Mouse (Mus musculus): Measurements from ENCODE around the gene Fgfrl1. TPM values are rescaled to one million over a fixed set of nuclear protein-coding genes. Genes with fewer than 3 reads are reported as not detected.

Fgfrl1 gene
- polyA plus RNA-seq, 1 experiment from 2014 or later = 13.0 TPM

GRCm38 (mm10) chr5:108659698-108660631 is 32.2 kb upstream of the Fgfrl1 start, which contains the start of gene Idua:
Idua (plus strand) TSS chr5:108660331.
- Histone ChIP-seq H3K9ac (replicated peaks; ENCODE audit: low read depth, low read length) (peak within 1 kb of the TSS; percentile 74), H3K27me3 (ENCODE audit: control insufficient read depth, insufficient read depth, low read length) (no peaks in the 10 kb centered on the region), H3K9me3 (ENCODE audit: control insufficient read depth, low read depth, low read length) (no peaks in the 10 kb centered on the region), H3K4me2 (replicated peaks; ENCODE audit: low read depth, low read length) (peak within 1 kb of the TSS; percentile 44), H3K36me3 (ENCODE audit: control insufficient read depth, insufficient read depth, low read length) (peaks cover 11% of the 10 kb centered on the region; the same call in 1 of the 2 replicates), H3K4me3 (ENCODE audit: low read depth, low read length) (peak within 1 kb of the TSS; percentile 62), H3K4me1 (ENCODE audit: control insufficient read depth, insufficient read depth, low read length) (peaks cover 5% of the 10 kb centered on the region; the same call in 1 of the 2 replicates), H3K27ac (ENCODE audit: low read length) (no peak within 1 kb of the TSS)
- 10% methylated on average over 24 of the region's 24 CpGs for WGBS
- peak; percentile 47 for ATAC-seq (ENCODE audit: insufficient number of reproducible peaks, insufficient read depth, low FRiP score, low read depth)

- peak overlapping the region; percentile 74 for H3K9ac ChIP-seq (replicated peaks; ENCODE audit: low read depth, low read length)
- peak; percentile 99 for ATAC-seq (ENCODE audit: insufficient number of reproducible peaks, insufficient read depth, low FRiP score, low read depth)
- H3K4me1 ChIP-seq (ENCODE audit: control insufficient read depth, insufficient read depth, low read length) = peaks cover 5% of the 10 kb centered on the region; the same call in 1 of the 2 replicates
- no peak overlapping the region for H3K27ac ChIP-seq (ENCODE audit: low read length)
- WGBS = 13% methylated on average over 35 of the region's 36 CpGs
- peak overlapping the region; percentile 62 for H3K4me3 ChIP-seq (ENCODE audit: low read depth, low read length)
- no peaks in the 10 kb centered on the region for H3K9me3 ChIP-seq (ENCODE audit: control insufficient read depth, low read depth, low read length)
- H3K27me3 ChIP-seq (ENCODE audit: control insufficient read depth, insufficient read depth, low read length) = no peaks in the 10 kb centered on the region
- H3K4me2 ChIP-seq (replicated peaks; ENCODE audit: low read depth, low read length) = peak overlapping the region; percentile 44
- H3K36me3 ChIP-seq (ENCODE audit: control insufficient read depth, insufficient read depth, low read length) = peaks cover 8% of the 10 kb centered on the region; the same call in 1 of the 2 replicates
Measured at GRCm38 (mm10) chr5:108660632-108661268, 31.4 kb upstream of the Fgfrl1 start.

DNA sequence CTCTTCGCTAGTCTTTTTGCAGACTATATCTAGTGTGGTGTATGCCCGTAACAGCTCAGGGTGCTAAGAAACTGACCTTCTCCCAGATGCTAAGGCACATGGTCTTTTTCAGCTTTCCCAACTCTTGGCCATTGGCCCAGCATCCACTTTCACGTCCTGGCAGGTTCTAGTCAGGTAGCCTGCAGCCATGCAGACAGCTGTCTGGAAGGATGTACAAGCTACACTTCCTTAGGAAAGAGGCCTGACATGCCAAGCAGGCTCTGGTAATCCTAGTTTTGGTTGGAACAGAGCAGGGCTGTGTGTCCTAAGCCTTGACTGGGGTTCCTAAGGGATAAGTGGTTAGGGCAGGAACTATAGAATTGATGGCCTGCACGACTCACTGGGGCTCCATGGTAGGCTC is 29.4 kb upstream of the Fgfrl1 start:
- Histone ChIP-seq H3K27me3 (ENCODE audit: control insufficient read depth, insufficient read depth, low read length) (no peaks in the 10 kb centered on the region), H3K36me3 (ENCODE audit: control insufficient read depth, insufficient read depth, low read length) (0 out of 2 replicates have a peak, but pooled peaks cover 3% of the 10 kb centered on the region), H3K9ac (replicated peaks; ENCODE audit: low read depth, low read length) (no peak overlapping the region), H3K9me3 (ENCODE audit: control insufficient read depth, low read depth, low read length) (no peaks in the 10 kb centered on the region), H3K4me1 (ENCODE audit: control insufficient read depth, insufficient read depth, low read length) (peaks cover 5% of the 10 kb centered on the region; the same call in 1 of the 2 replicates), H3K4me3 (ENCODE audit: low read depth, low read length) (no peak overlapping the region), H3K27ac (ENCODE audit: low read length) (no peak overlapping the region), H3K4me2 (replicated peaks; ENCODE audit: low read depth, low read length) (no peak overlapping the region)
- 83% methylated on average over 4 of the region's 4 CpGs for WGBS
- ATAC-seq (ENCODE audit: insufficient number of reproducible peaks, insufficient read depth, low FRiP score, low read depth) = no peak

- no peak overlapping the region for H3K4me3 ChIP-seq (ENCODE audit: low read depth, low read length)
- 41% methylated on average over 3 of the region's 3 CpGs for WGBS
- 0 out of 2 replicates have a peak, but pooled peaks cover 5% of the 10 kb centered on the region for H3K4me1 ChIP-seq (ENCODE audit: control insufficient read depth, insufficient read depth, low read length)
- H3K4me2 ChIP-seq (replicated peaks; ENCODE audit: low read depth, low read length) = no peak overlapping the region
- no peaks in the 10 kb centered on the region for H3K9me3 ChIP-seq (ENCODE audit: control insufficient read depth, low read depth, low read length)
- H3K36me3 ChIP-seq (ENCODE audit: control insufficient read depth, insufficient read depth, low read length) = no peaks in the 10 kb centered on the region
- H3K9ac ChIP-seq (replicated peaks; ENCODE audit: low read depth, low read length) = no peak overlapping the region
- no peaks in the 10 kb centered on the region for H3K27me3 ChIP-seq (ENCODE audit: control insufficient read depth, insufficient read depth, low read length)
- H3K27ac ChIP-seq (ENCODE audit: low read length) = no peak overlapping the region
- ATAC-seq (ENCODE audit: insufficient number of reproducible peaks, insufficient read depth, low FRiP score, low read depth) = no peak
Measured at GRCm38 (mm10) chr5:108665066-108665465, 27.1 kb upstream of the Fgfrl1 start.

GRCm38 (mm10) chr5:108667370-108667769 is 24.8 kb upstream of the Fgfrl1 start:
- no peaks in the 10 kb centered on the region for H3K27me3 ChIP-seq (ENCODE audit: control insufficient read depth, insufficient read depth, low read length)
- H3K27ac ChIP-seq (ENCODE audit: low read length) = no peak overlapping the region
- WGBS = 68% methylated on average over 2 of the region's 2 CpGs
- H3K9me3 ChIP-seq (ENCODE audit: control insufficient read depth, low read depth, low read length) = no peaks in the 10 kb centered on the region
- H3K9ac ChIP-seq (replicated peaks; ENCODE audit: low read depth, low read length) = no peak overlapping the region
- H3K4me2 ChIP-seq (replicated peaks; ENCODE audit: low read depth, low read length) = no peak overlapping the region
- no peak overlapping the region for H3K4me3 ChIP-seq (ENCODE audit: low read depth, low read length)
- no peak for ATAC-seq (ENCODE audit: insufficient number of reproducible peaks, insufficient read depth, low FRiP score, low read depth)
- 0 out of 2 replicates have a peak, but pooled peaks cover 6% of the 10 kb centered on the region for H3K4me1 ChIP-seq (ENCODE audit: control insufficient read depth, insufficient read depth, low read length)
- H3K36me3 ChIP-seq (ENCODE audit: control insufficient read depth, insufficient read depth, low read length) = 0 out of 2 replicates have a peak, but pooled peaks cover 5% of the 10 kb centered on the region

GRCm38 (mm10) chr5:108668387-108668932 is 23.7 kb upstream of the Fgfrl1 start:
- ATAC-seq (ENCODE audit: insufficient number of reproducible peaks, insufficient read depth, low FRiP score, low read depth) = no peak
- H3K9me3 ChIP-seq (ENCODE audit: control insufficient read depth, low read depth, low read length) = no peaks in the 10 kb centered on the region
- H3K4me1 ChIP-seq (ENCODE audit: control insufficient read depth, insufficient read depth, low read length) = 0 out of 2 replicates have a peak, but pooled peaks cover 6% of the 10 kb centered on the region
- H3K9ac ChIP-seq (replicated peaks; ENCODE audit: low read depth, low read length) = no peak overlapping the region
- peak overlapping the region; percentile 76 for H3K4me2 ChIP-seq (replicated peaks; ENCODE audit: low read depth, low read length)
- WGBS = 17% methylated on average over 3 of the region's 3 CpGs
- 0 out of 2 replicates have a peak, but pooled peaks cover 5% of the 10 kb centered on the region for H3K36me3 ChIP-seq (ENCODE audit: control insufficient read depth, insufficient read depth, low read length)
- peak overlapping the region; percentile 87; the same call in 1 of the 2 replicates for H3K27ac ChIP-seq (ENCODE audit: low read length)
- H3K27me3 ChIP-seq (ENCODE audit: control insufficient read depth, insufficient read depth, low read length) = no peaks in the 10 kb centered on the region
- peak overlapping the region; percentile 49 for H3K4me3 ChIP-seq (ENCODE audit: low read depth, low read length)

DNA sequence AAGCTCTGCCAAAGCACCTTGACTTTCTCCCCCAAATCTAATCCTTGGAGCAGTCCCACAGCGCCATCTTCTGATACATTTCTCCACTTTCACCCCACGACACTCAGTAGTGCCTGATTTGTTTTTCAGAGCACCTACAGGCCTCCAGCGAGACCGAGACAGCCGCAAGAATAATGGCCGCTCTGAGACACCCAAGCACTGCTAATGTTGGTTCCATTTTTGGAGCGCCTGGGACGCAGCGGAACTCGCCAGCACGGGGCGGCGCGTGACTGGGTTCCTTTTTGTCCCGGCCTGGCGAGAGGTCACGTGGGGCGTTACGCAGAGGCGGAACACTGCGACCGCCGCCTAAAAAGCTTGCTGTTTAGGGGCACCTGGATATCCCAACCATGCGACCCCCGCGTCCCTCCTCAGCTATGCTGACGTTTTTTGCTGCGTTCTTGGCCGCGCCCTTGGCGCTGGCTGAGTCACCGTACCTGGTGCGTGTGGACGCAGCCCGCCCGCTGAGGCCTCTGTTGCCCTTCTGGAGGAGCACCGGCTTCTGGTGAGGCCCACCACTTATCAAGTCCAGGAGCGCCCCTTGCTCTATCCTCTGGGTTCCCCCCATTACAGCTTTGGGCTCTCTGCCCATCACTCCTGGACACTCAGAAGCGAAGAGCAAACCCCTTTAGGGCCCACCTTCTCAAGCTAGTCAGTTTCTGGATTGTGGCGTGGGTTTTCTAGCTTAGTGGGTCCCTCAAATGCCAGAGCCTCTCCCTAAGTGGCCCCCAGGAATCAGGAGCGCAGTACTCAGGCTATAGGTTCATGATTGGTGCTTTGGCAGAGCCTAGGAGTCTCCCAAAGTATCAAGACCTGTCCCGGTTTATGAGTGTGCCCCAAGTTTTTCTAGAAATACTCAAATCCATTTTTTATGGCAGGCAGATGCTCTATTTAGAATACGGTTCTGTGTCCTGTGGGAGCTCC is 22.9 kb upstream of the Fgfrl1 start, which contains the start of gene Dgkq:
Dgkq (minus strand) TSS at position 696 of the 960 bp plus-strand sequence.
- H3K9me3 ChIP-seq (ENCODE audit: control insufficient read depth, low read depth, low read length) = no peaks in the 10 kb centered on the region
- H3K27me3 ChIP-seq (ENCODE audit: control insufficient read depth, insufficient read depth, low read length) = no peaks in the 10 kb centered on the region
- H3K36me3 ChIP-seq (ENCODE audit: control insufficient read depth, insufficient read depth, low read length) = 0 out of 2 replicates have a peak, but pooled peaks cover 5% of the 10 kb centered on the region
- peak within 1 kb of the TSS; percentile 65 for H3K9ac ChIP-seq (replicated peaks; ENCODE audit: low read depth, low read length)
- peak; percentile 85 for ATAC-seq (ENCODE audit: insufficient number of reproducible peaks, insufficient read depth, low FRiP score, low read depth)
- H3K27ac ChIP-seq (ENCODE audit: low read length) = peak within 1 kb of the TSS; percentile 87
- peak within 1 kb of the TSS; percentile 49 for H3K4me3 ChIP-seq (ENCODE audit: low read depth, low read length)
- WGBS = 5% methylated on average over 43 of the region's 43 CpGs
- 0 out of 2 replicates have a peak, but pooled peaks cover 6% of the 10 kb centered on the region for H3K4me1 ChIP-seq (ENCODE audit: control insufficient read depth, insufficient read depth, low read length)
- peak within 1 kb of the TSS; percentile 76 for H3K4me2 ChIP-seq (replicated peaks; ENCODE audit: low read depth, low read length)
